Mouse (Mus musculus) spleen, adult 2 months (tissue): ENCODE data around the gene Eef2. TPM values are rescaled to one million over a fixed set of nuclear protein-coding genes. Genes with fewer than 3 reads are reported as not detected.
"Not testable (repeated sequence)": the region's sequence is repeated elsewhere in the genome, so short reads cannot be mapped to it uniquely, and the experiment has no call there.

Source experiments
- DNase-seq, 2 experiments: peaks; one replicate each; pipeline versions ENCODE4 v3.0.0 to v3.0.0-alpha.2; 2012 to 2021; ENCODE audit warnings: low spot score in 2 of 2, low read depth in 1 of 2
- H3K27ac ChIP-seq: fragments of 200-500 bp; 2 replicates; pipeline ENCODE4 v1.5.1; 2012; ENCODE audit warnings: low read length, inconsistent platforms; ENCODE audit not compliant: insufficient read depth
- H3K27me3 ChIP-seq: fragments of 200-500 bp; 2 replicates; pipeline ENCODE4 v1.6.1; 2012; ENCODE audit warnings: mild to moderate bottlenecking, moderate library complexity, low read length, inconsistent platforms; ENCODE audit not compliant: control insufficient read depth, insufficient read depth
- H3K36me3 ChIP-seq: fragments of 200-500 bp; 2 replicates; pipeline ENCODE4 v1.6.1; 2012; ENCODE audit warnings: mild to moderate bottlenecking, low read length, inconsistent platforms; ENCODE audit not compliant: control insufficient read depth, insufficient read depth
- H3K4me1 ChIP-seq: fragments of 200-500 bp; 2 replicates; pipeline ENCODE4 v1.6.1; 2011; ENCODE audit warnings: inconsistent platforms; ENCODE audit not compliant: control insufficient read depth, insufficient read depth, insufficient read length
- H3K4me3 ChIP-seq: fragments of 200-500 bp; 2 replicates; pipeline ENCODE4 v1.5.1; 2011; ENCODE audit warnings: mild to moderate bottlenecking, inconsistent platforms; ENCODE audit not compliant: insufficient read depth, insufficient read length; ENCODE audit errors: extremely low read depth
- CTCF ChIP-seq: fragments of 200-500 bp; IDR thresholded peaks from 2 replicates; pipeline ENCODE4 v1.5.1; 2011; ENCODE audit warnings: mild to moderate bottlenecking, inconsistent platforms; ENCODE audit not compliant: insufficient read depth, insufficient read length, insufficient replicate concordance; ENCODE audit errors: extremely low read depth
- POLR2A ChIP-seq: fragments of 200-500 bp; IDR thresholded peaks from 2 replicates; pipeline ENCODE4 v1.6.1; 2011; ENCODE audit warnings: low read depth, low read length, inconsistent platforms
- WGBS: fragments of 180-500 bp; shearing (Covaris S2); methylation state at CpG from one replicate; pipeline ENCODE4 v1.1.7; 2018; 5-methylcytosine and 5-hydroxymethylcytosine counted together
- polyA plus RNA-seq: library from polyadenylated mRNA; depleted of rRNA; stranded (reverse); fragments of >200 nt; gene quantifications from 2 replicates; pipeline ENCODE4 v1.2.3, GENCODE M21; 2012

Gene Eef2
- polyA plus RNA-seq, 1 experiment, result 1,457 TPM

GRCm38 (mm10) chr10:81179451-81180342 is 3.3 kb downstream of the Eef2 start:
- Histone ChIP-seq H3K4me3 (no peak overlapping the region), H3K27me3 (no peaks in the 10 kb centered on the region), H3K27ac (no peak overlapping the region), H3K36me3 (peaks cover 47% of the 10 kb centered on the region), H3K4me1 (peaks cover 15% of the 10 kb centered on the region; the same call in 1 of the 2 replicates)
- TF ChIP-seq POLR2A (no peak), CTCF (no peak)
- no peak for DNase-seq
- WGBS, result 91% methylated on average over 32 of the region's 32 CpGs

GRCm38 (mm10) chr10:81180946-81181345 is 4.5 kb downstream of the Eef2 start:
- Histone ChIP-seq H3K27me3 (no peaks in the 10 kb centered on the region), H3K27ac (no peak overlapping the region), H3K4me3 (no peak overlapping the region), H3K36me3 (peaks cover 48% of the 10 kb centered on the region), H3K4me1 (peaks cover 11% of the 10 kb centered on the region; the same call in 1 of the 2 replicates)
- WGBS, result 93% methylated on average over 13 of the region's 13 CpGs
- TF ChIP-seq POLR2A (no peak), CTCF (no peak)
- DNase-seq, result no peak

- DNase-seq, H3K4me3 ChIP-seq, H3K27ac ChIP-seq, H3K27me3 ChIP-seq: not testable (repeated sequence)
- peaks cover 11% of the 10 kb centered on the region; the same call in 1 of the 2 replicates for H3K4me1 ChIP-seq
- peaks cover 50% of the 10 kb centered on the region for H3K36me3 ChIP-seq
- WGBS, result 91% methylated on average over 12 of the region's 12 CpGs
These were observed 5.4 kb downstream of the Eef2 start for GRCm38 (mm10) chr10:81181860-81182259.

- peaks cover 56% of the 10 kb centered on the region for H3K36me3 ChIP-seq
- peak within 1 kb of the TSS; percentile 93 for H3K27ac ChIP-seq
- TF ChIP-seq POLR2A, result peak; percentile 21; the same call in 1 of the 2 replicates
- TF ChIP-seq CTCF, result no peak
- WGBS, result 10% methylated on average over 53 of the region's 53 CpGs
- H3K4me3 ChIP-seq, result peak within 1 kb of the TSS; percentile 85
- H3K4me1 ChIP-seq, result peaks cover 11% of the 10 kb centered on the region; the same call in 1 of the 2 replicates
- DNase-seq, result peak; percentile 91 to 99
- no peaks in the 10 kb centered on the region for H3K27me3 ChIP-seq
These were observed 6.2 kb downstream of the Eef2 start, which contains the start of gene Dapk3 for GRCm38 (mm10) chr10:81182336-81183333. Gene Dapk3 (plus strand): TSS chr10:81183005.

GRCm38 (mm10) chr10:81183805-81184204 is 7.4 kb downstream of the Eef2 start, which contains the start of gene 4930442H23Rik:
Gene 4930442H23Rik (minus strand): TSS chr10:81183849.
- peak within 1 kb of the TSS; percentile 85 for H3K4me3 ChIP-seq
- TF ChIP-seq CTCF (no peak), POLR2A (no peak)
- peaks cover 7% of the 10 kb centered on the region; the same call in 1 of the 2 replicates for H3K4me1 ChIP-seq
- H3K36me3 ChIP-seq, result peaks cover 45% of the 10 kb centered on the region
- H3K27me3 ChIP-seq, result no peaks in the 10 kb centered on the region
- DNase-seq, result no peak
- H3K27ac ChIP-seq, result peak within 1 kb of the TSS; percentile 93
- WGBS, result 70% methylated on average over 5 of the region's 5 CpGs

- 0 out of 2 replicates have a peak overlapping the region, but pooled peaks have one; percentile 3 for H3K27ac ChIP-seq
- WGBS, result 83% methylated on average over 4 of the region's 4 CpGs
- H3K4me3 ChIP-seq, result no peak overlapping the region
- H3K36me3 ChIP-seq, result peaks cover 36% of the 10 kb centered on the region
- TF ChIP-seq POLR2A (no peak), CTCF (no peak)
- DNase-seq, result no peak
- no peaks in the 10 kb centered on the region for H3K27me3 ChIP-seq
- peaks cover 7% of the 10 kb centered on the region; the same call in 1 of the 2 replicates for H3K4me1 ChIP-seq
These were observed 8.3 kb downstream of the Eef2 start for GRCm38 (mm10) chr10:81184765-81185164.
